ENCODE assay signal across 10 mouse cellular contexts in the genomic region with DNA sequence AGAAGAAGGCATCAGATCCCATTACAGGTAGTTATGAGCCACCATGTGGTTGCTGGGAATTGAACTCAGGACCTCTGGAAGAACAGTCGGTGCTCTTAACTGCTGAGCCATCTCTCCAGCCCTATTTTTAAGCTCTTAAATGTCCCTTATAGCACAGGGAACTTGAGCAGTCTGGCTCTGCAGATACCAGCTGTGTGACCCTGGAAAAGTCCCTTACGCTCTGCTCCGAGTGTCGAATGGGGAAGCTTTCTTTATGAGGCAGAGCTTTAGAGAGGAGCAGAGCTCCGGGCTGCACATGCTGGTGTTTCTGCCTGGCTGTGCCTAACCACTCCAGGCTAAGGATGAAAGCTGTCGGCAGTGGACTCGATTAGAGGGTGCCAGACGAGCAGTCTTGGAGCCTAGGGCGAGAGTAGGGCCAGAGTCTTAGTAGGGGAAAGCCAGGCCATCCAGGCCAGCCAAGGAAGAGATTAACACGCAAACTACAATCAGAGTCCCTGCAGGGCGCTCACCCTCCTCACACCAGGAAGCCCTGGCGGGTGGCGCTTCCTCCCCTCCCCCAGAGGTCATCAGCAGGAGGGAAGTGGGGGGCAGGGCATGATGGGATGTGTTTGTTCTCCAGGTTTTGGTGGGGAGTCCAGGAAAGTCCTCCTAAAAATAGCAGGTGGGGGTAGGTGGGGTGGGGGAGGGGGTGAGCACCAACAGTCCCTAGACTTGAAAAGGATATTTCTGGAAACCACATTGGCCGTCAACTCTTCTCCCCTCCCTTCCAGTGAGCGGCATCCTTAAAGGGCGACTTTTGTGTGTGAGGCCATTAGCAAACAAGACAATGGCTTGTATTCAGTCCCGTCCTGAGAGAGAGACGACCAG.
DNase-seq lines count a peak whose midpoint lies in the region; TF ChIP-seq lines count a peak whose summit lies in the region.
"Had no signal": no experiment of that assay in that cellular context is flagged by ENCODE, and none has a peak within 500 bp of the region (broad histone marks: within the 10 kb centered on the region; RNA-seq: fewer than 3 reads in every experiment).

No protein-coding gene starts in this region.

- no peak for TF ChIP-seq CTCF in liver, adult 2 months (IDR thresholded peaks at IDR 0.05; ENCODE audit: low read depth, low read length)

- TF ChIP-seq POLR2A in liver, adult 2 months (IDR thresholded peaks at IDR 0.05; ENCODE audit: extremely low read depth, insufficient read depth, low read length) = no peak

- 50% methylated on average over 18 of the region's 18 CpGs for WGBS in liver, adult 2 months

- H3K27me3 ChIP-seq in liver, adult 2 months (ENCODE audit: control insufficient read depth, insufficient read depth, low read length) = no peaks in the 10 kb centered on the region
- H3K27me3 ChIP-seq: Patski had no signal

- no peak overlapping the region for H3K9ac ChIP-seq in liver, adult 2 months (ENCODE audit: low read depth, low read length)

- H3K27ac ChIP-seq in liver, adult 2 months (replicated peaks; ENCODE audit: insufficient read depth, low read depth, low read length) = peak overlapping the region; percentile 50

- intact Hi-C loops in heart, postnatal 25 days (cut with DNase I) = loop anchor here (1.0 kb wide), 1 partner anchor 13 kb away; no protein-coding TSS in a partner anchor

- H3K4me1 ChIP-seq in liver, adult 2 months (ENCODE audit: control insufficient read depth, insufficient read depth, low read length) = no peaks in the 10 kb centered on the region

- DNase-seq in layer of hippocampus, adult 11-12 months (ENCODE audit: low spot score) = peak; percentile 29
- no peak for DNase-seq in layer of hippocampus, postnatal 36 days
- DNase-seq in embryo, embryonic 10 days (ENCODE audit: low spot score) = peak; percentile 75
- peak; percentile 79 for DNase-seq in heart, postnatal 25 days (ENCODE audit: low spot score)
- DNase-seq in liver, adult 2 months (ENCODE audit: extremely low read depth, low read depth, low spot score) = peak; percentile 11
- DNase-seq in retina, postnatal 1 day = peak; percentile 75
- DNase-seq in layer of hippocampus, adult 8-10 months (ENCODE audit: low spot score in 2 of 2) = no peak
- no peak for DNase-seq in cerebellum, adult 11-12 months

- H3K79me2 ChIP-seq in liver, adult 2 months (ENCODE audit: control insufficient read depth, insufficient read depth, low read length) = no peaks in the 10 kb centered on the region

- H3K36me3 ChIP-seq in liver, adult 2 months (ENCODE audit: control insufficient read depth, insufficient read depth, low read length) = no peaks in the 10 kb centered on the region

- H3K4me3 ChIP-seq in liver, adult 2 months (ENCODE audit: insufficient read depth, low read depth, low read length) = no peak overlapping the region
- H3K4me3 ChIP-seq: myocyte had no signal

Comparison
In these comparisons a context has a peak if more than half of its experiments do, and no peak if none do; other contexts are left out.
1. DNase-seq: peak in layer of hippocampus, adult 11-12 months (single experiment), embryo, embryonic 10 days (single experiment), heart, postnatal 25 days (single experiment), liver, adult 2 months (single experiment) and retina, postnatal 1 day (single experiment); none in layer of hippocampus, postnatal 36 days (0 of 2), layer of hippocampus, adult 8-10 months (0 of 2) and cerebellum, adult 11-12 months (single experiment).